Mouse (Mus musculus): Measurements from ENCODE around the gene Unc119b.
A peak's percentile ranks its signal among the peaks of the same experiment; 100 is the strongest.
"Not testable (repeated sequence)": the region's sequence is repeated elsewhere in the genome, so short reads cannot be mapped to it uniquely, and the experiment has no call there.

Unc119b gene

DNA sequence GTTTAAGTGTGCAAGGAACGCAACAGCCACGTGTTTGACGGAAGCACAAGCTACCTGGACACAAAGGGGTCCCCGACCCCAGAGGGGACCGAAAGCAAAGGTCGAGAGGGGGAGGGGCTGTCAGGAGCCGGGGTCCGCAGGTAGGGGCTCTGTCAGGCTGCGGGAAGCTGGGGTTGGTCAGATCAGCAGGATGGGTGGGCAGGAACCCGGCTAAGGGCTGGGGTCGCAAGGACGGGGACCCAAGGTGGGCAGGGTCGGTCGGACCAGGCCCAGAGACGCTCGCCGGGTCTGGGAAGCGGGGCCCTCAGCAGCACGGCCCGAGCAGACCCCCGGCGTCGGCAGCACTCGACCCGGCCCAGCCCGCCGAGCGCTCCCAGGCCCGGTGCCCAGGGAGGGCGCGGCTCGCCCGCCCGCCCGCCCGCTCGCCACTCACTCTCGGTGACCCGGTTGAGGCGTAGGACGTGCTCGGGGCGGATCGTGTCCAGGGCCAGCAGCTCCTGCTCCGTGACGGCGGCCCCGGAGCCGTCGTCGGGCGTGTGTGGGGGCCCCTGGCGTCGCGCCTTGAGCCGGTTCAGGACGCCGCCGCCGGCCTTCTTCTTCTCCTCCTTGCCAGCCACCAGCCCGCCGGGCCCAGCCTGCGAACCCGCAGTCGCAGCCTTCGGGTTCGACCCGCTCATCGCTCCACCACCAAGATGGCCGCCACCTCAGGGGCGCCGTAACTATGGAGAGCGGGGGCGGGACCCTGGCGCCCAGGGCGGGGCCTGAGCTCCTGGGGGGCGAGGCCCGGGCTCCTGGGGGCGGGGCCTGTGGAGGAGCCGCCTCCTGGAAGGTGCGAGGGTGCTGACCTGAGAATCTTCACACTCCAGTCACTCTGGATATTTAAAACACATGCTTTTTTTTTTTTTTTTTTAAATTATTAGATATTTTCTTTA is at the start of gene Unc119b:
Gene Unc119b, minus strand, starts transcription at position 742 of the 932 bp plus-strand sequence.
- DNase-seq (ENCODE audit: low spot score), result peak; percentile 93

DNA sequence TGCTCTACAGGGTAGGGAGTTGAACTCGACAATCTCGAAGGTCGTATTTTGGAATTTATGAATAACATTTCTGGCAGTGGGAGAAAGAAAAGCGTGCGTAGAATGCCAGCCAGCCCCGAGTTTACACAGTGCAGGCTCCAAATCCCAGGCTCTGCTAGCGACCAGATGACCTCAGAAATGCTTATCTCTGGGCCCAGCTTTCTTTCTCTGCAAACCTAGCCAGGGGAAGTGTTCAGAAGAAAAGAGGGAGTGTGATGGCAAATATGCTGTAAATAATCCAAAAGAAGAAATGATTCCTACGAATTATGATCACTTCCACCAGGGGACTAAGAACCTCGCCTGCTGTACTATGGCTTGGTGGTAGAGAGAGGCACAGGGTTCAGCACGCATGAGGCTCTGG is 48.7 kb upstream of the Unc119b start:
- no peak for DNase-seq (ENCODE audit: low spot score)

- DNase-seq (ENCODE audit: low spot score), result no peak
Observed at GRCm38 (mm10) chr5:115182925-115183324, 48.1 kb upstream of the Unc119b start.

DNA sequence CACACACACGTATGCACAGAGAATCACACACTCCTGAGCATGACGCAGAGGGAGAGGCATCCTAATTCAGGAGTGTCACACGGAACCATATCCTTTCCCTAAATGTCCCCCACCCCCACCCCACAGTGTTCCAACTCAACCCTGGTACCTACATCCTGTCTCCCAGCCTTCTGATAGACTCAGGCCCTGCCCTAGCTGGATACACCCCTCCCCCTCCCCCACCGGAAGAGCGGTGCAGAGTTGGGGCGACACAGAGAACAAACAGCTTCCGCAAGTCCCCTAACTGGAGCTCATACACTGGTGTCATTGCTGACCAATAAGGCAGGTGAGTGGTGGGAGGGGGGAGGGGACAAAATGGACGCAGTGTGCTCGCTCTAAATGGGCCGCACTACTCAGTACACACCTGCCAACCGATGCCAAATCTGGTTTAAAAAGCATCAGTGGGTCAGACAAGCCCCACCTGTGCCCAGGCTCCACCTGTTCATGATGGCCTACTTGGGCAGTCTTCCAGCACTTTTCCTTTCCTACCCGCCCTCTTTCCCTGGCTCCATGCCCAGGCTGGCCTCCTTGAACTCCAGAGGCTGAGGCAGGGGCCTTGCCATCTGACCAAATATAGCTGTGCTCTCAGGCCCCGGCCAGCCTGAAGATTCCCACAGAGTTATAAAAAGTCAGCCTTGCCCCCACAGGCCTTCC is 46.6 kb upstream of the Unc119b start:
- peak; percentile 51 for DNase-seq (ENCODE audit: low spot score)

- no peak for DNase-seq (ENCODE audit: low spot score)
Observed at GRCm38 (mm10) chr5:115179596-115179995, 44.8 kb upstream of the Unc119b start.

DNA sequence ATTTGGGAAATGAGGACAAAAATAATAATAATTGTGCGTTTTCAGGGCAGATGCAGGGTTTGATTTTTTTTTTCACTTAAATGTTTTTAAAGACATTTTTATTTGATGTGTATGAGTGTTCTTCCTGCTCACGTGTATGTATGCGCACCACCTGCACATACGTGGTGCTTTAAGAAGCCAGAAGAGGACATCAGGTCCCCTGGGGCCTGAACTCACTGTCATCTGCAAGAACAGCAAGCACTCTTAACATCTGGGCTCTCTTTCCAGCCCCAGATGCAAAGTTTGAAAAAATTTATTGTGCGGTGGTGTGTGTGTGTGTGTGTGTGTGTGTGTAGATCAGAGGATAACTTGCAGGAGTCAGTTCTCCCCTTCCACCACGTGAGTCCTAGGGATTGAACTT is 43.1 kb upstream of the Unc119b start:
- DNase-seq (ENCODE audit: low spot score), result no peak

- no peak for DNase-seq (ENCODE audit: low spot score)
Observed at GRCm38 (mm10) chr5:115174554-115174953, 39.8 kb upstream of the Unc119b start.

DNA sequence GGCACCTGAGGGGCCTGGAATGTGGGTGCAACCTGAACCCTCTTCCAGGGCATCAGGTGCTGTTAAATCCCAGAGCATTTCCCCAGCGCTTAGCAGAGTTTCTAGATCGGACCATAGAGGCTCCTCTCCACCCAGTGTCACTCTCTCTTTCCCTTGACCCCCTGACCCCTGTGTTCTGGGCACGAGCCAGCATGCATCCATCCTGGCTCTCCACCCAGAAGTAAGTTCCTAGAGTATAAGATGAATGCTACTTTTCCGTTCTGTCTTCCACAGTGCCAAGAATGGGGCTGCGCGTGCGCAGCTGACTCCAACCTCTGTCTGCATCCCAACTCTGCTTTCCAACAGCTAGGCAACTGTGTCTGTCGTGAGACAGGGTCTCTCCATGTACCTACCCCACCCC is 35.4 kb upstream of the Unc119b start:
- DNase-seq (ENCODE audit: low spot score), result no peak

DNA sequence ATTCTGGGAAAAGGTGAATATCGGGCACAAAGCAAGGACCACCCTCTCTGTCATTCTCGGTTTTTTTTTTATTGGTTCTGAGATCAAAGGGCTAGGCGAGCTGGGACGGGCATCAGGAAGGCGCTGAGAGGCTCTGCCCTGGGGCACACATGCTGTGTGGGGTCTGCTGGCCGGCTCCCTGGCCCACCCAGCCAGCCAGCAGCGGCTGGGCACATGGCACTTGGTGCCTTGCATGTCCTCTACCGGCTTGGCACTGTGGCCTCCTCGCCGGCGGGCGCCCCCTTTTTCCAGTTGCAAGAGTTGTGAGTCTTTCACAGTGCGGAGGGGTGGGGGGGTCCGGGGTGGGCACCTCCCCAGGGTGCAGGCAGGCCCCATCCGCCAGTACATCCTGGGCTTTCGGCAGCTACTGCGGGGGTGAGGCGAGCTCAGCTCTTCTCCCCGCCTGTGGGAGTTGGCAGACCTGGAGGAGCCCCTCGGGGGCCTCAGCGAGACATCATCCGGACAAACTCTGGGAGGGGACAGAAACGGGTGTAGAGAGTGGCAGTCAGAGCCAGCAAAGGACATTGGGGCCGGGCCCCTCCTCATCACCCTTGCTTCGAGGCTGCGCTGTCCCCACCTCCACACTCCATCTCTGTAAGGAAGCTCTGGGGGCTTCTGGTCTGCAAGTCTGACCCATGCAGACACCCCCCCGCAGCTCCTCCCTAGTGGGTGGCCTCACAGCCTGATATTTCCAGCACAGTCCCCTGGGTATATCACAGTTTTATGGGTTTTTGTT is 34.1 kb upstream of the Unc119b start:
- no peak for DNase-seq (ENCODE audit: low spot score)

DNA sequence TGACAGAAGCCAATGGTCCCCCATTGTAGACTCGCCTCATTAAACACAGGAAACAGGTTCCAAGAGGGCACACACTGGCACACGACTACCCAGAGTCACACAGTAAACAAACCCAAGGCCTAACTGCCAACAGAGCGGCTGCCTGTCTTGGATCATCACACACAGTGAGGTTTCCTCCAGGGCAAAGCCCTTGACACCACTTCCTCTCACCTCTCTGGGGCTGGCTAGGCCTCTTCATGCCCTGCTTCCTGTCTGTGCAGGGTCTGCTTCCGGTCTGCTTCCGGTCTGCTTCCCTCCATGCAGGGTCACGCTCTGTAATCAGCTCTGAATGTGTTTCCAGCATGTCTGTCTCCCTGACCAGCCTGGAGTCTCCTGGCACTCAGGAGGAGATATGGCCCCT is 32.6 kb upstream of the Unc119b start:
- no peak for DNase-seq (ENCODE audit: low spot score)

DNA sequence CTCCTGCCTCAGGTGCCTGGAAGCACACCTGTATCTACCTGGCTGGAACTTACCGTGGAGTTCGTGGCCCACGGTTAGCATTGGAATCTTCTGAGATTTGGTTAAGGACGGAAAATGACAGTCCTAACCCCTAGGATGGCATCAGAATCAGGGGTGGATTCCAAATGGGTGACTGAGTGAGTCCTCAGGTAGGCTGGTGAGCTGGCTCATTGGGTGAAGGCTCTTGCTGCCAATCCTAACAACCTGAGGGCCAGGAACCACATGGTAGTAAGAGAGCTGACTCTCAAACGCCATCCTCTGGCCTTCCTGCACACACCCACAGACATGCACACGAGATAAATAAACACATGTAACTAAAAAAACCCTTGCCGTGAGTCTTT is 32.0 kb upstream of the Unc119b start:
- DNase-seq (ENCODE audit: low spot score), result no peak

DNA sequence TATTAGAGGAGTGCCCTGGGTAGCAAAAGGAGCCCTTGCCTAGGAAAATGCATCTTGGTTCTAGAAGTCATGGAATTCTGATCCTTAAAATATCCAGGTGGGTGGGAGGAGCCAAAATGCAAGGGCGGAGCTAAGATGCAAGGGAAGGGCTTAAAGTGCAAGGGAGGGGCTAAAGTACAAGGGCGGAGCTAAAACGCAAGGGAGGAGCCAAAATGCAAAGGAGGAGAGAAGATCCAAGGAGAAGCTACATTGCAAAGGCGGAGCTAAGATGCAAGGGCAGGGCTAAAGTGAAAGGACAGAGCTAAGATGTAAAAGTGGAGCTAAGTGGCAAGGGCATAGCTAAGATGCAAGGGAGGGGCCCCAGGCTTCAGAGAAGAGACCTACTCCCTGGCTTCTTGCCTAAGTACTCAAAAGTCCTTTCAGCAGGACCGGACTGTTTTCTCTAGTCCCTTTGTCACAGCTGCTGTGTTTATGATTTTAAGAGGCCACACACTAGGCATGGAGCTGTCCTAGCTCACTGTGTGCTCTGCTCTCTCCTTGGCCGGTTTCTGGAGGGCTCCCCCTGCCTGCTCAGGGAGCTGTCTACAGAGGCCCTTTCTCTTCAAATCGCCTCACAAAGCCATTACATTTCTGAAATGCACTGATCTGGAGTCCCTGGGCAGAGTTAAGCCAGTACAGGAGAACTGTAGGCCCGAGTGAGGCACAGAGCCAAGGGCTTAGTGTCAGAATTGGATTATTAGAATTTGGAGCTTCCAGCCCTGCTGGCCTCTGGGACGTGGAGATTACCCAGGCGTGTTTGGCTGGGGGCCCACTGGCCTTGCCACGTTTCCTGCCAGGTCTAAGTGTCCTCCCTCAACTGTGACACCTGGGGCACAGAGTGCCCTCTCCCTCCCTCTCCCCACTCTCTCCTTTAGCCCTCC is 31.4 kb upstream of the Unc119b start:
- peak; percentile 62 for DNase-seq (ENCODE audit: low spot score)

GRCm38 (mm10) chr5:115165351-115165750 is 30.6 kb upstream of the Unc119b start:
- no peak for DNase-seq (ENCODE audit: low spot score)

GRCm38 (mm10) chr5:115164446-115164845 is 29.7 kb upstream of the Unc119b start:
- DNase-seq (ENCODE audit: low spot score), result not testable (repeated sequence)

GRCm38 (mm10) chr5:115163563-115163962 is 28.8 kb upstream of the Unc119b start:
- DNase-seq (ENCODE audit: low spot score), result peak; percentile 54

DNA sequence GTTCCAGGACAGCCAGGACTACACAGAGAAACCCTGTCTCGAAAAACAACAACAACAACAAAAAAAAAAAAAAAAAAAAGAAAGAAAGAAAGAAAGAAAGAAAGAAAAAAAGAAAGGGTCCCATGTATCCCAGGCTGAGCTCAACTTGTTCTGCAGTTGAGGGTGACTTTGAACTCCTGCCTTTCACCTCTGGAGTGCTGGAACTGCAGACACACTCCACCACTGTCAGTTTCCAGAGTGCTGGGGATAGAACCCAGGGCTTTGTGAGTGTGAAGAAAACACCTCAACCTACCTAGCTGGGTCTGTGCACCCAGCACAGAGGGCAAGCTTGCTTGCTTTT is 27.1 kb upstream of the Unc119b start:
- not testable (repeated sequence) for DNase-seq (ENCODE audit: low spot score)

DNA sequence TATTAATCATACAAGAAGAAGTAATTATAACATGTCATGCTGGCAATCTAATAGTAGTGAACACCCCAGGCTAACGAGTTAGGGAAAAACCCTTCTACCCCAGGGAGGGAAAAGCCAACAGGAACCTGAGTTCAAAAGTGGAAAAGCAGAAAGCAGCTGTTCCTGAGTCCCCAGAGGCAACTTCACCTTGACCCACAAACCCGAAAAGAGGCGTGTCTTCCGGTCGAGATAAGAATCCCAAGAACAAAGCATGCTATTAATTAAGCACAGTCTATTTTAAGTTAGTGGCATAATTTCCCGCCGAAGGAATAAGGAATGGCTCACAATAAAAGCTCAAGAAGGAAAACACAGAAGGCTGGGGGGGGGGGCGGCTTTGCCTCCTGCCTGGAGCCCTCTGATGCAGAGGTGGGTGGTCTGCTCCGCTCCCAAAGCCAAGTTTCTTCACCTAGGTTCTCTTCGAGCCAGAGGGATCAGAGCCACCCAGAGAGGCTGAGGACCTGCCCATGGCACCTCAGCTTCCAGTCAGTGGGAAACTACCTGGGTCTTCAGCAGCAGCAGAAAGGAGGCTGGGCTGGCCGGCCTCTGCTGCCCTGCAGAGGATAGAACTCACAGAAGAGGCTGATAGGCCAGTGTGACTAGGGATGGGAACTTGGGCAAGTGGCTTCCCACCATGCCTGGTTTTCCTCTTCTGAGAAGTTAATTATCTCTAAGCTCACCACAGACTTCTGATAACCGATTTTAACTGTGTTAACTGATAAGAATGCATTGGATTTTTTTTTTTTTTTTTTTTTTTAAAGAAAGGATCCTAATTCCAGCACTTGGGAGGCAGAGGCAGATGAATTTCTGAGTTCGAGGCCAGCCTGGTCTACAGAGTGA is 26.5 kb upstream of the Unc119b start:
- no peak for DNase-seq (ENCODE audit: low spot score)

DNA sequence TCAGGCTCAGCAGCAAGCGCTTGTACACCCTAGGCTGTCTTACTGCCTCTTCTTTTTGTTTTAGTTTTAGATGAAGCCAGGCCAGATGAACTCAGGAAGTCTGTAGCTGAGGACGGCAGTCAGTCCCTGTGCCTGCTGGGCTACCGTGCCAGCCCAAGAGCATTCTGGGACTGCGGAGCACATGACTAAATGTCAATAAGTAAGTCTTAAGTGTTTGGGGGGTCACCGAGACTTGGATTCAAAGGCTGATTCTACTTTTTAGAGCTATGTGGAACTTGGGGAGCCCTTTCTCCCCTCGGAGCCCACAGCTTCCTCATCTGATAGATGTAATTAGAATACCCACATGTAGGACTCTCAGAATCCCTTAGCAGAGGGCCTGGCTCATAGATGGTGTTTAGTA is 25.9 kb upstream of the Unc119b start:
- DNase-seq (ENCODE audit: low spot score), result no peak

- DNase-seq (ENCODE audit: low spot score), result no peak
Observed at GRCm38 (mm10) chr5:115159165-115159564, 24.4 kb upstream of the Unc119b start.
